Mouse (Mus musculus) cerebellum, adult 11-12 months (tissue): ENCODE results near the gene Rtp3.

ENCODE experiments used
- DNase-seq: peaks from one replicate; pipeline ENCODE4 v3.0.0; 2022

Gene Rtp3

GRCm38 (mm10) chr9:110937506-110938490 is 52.6 kb downstream of the Rtp3 start:
- DNase-seq = no peak

- DNase-seq = no peak
Measured at GRCm38 (mm10) chr9:110935941-110936340, 54.4 kb downstream of the Rtp3 start.
